Mouse (Mus musculus) heart, postnatal 36 days (tissue): Measurements from ENCODE around the gene Cul5. TPM values are rescaled to one million over a fixed set of nuclear protein-coding genes. Genes with fewer than 3 reads are reported as not detected.

Experiments
- DNase-seq, 2 experiments: peaks; one replicate each; pipeline ENCODE4 v3.0.0; 2021 to 2022
- intact Hi-C: fragments of 180-260 bp; cut with DNase I; formaldehyde crosslinking; loops from one replicate; pipeline ENCODE4 v1.15.1; 2025
- total RNA-seq, 2 experiments: library from RNA; stranded (reverse); gene quantifications; 2 replicates each; pipeline ENCODE4 v1.2.3; 2021

Gene Cul5
- total RNA-seq, 2 experiments from 2014 or later: 50.6 to 50.8 TPM

GRCm38 (mm10) chr9:53609306-53609967, 60.4 kb downstream of the Cul5 start:
- intact Hi-C loops: no loop called here
- no peak for DNase-seq

DNA sequence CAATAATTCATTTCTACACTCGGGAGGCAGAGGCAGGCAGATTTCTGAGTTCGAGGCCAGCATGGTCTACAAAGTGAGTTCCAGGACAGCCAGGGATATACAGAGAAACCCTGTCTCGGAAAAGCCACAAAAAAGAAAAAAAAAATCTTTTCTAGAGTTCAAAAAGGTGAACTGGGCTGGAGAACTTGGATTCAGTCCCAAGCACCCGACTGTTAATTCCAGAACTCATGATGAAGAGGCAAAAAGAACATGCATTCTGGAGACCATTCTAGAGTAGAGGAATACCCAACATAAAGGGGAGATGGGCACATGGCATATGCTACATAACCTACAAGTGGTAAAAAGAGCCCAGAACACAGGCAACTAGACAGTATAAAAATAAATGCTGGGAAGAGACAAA, 62.0 kb downstream of the Cul5 start:
- intact Hi-C loops: no loop called here
- no peak for DNase-seq

- intact Hi-C loops: no loop called here
- no peak for DNase-seq
These were observed 62.6 kb downstream of the Cul5 start for GRCm38 (mm10) chr9:53607192-53607591.

GRCm38 (mm10) chr9:53604954-53605353, 64.9 kb downstream of the Cul5 start:
- intact Hi-C loops: no loop called here

GRCm38 (mm10) chr9:53603849-53604248, 66.0 kb downstream of the Cul5 start:
- no peak for DNase-seq
- intact Hi-C loops: no loop called here

More at GRCm38 (mm10) chr9:53604954-53605353, 64.9 kb downstream of the Cul5 start:
- DNase-seq: no peak

- DNase-seq: no peak
- intact Hi-C loops: no loop called here
These were observed 66.4 kb downstream of the Cul5 start for GRCm38 (mm10) chr9:53603384-53603783.

- DNase-seq: no peak
- intact Hi-C loops: no loop called here
These were observed 68.3 kb downstream of the Cul5 start for GRCm38 (mm10) chr9:53601541-53601940.

- DNase-seq: no peak
- intact Hi-C loops: loop anchor here (2.0 kb wide), 1 partner anchor 14 kb away; no protein-coding TSS in a partner anchor
These were observed 71.2 kb downstream of the Cul5 start for GRCm38 (mm10) chr9:53598631-53599030.

DNA sequence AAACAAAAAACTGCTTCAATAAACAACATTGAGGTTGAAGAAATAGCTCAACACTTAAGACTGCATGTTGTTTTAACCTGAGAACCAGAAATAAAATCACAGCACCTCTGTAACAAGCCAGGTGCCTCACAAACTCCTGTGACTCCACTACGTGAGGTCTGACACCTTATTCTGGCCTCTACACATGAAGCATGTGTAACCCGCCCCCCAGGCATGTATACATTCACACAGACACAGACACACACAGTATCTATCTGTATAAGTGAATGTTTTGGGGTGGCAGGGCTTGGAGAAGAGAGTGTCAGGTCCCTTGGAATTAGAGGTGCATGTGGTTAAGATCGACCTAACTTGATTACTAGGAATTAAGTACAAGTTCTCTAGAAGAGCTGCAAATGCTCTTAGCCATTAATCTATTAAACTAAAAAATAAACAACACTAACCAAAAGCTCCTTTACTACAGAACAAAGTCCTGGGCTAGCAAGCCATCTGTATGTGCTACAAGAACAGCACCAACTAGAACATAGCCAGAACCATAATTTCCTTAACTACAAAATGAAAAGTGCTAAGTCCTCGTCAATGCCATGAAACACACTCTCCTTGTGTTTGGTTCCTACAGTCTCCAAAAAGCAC, 72.7 kb downstream of the Cul5 start:
- DNase-seq: no peak

DNA sequence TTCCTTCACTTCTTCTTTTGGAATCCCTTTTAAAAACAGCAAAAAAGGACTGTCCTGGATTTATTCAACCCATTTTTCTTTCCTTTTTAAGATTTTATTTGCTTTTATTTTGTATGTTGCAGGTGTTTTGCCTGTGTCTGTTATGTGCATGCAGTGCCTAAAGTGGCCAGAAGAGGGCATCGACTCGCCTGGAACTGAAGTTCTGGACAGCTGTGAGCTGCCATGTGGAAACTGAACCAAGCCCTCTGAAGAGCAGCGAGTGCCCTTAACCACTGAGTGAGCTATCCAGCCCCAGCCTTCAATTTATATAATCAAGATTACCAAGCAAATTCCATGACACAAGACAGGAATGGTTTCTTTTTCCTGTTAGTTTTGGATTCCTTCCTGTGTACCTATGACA, 75.0 kb downstream of the Cul5 start:
- DNase-seq: peak; percentile 71 to 82
- intact Hi-C loops: loop anchor here (2.0 kb wide), 1 partner anchor 72 kb away; no protein-coding TSS in a partner anchor

More for the DNA sequence above, 72.7 kb downstream of the Cul5 start:
- intact Hi-C loops: no loop called here

- intact Hi-C loops: no loop called here
These were observed 87.9 kb downstream of the Cul5 start for GRCm38 (mm10) chr9:53581870-53582269.

DNA sequence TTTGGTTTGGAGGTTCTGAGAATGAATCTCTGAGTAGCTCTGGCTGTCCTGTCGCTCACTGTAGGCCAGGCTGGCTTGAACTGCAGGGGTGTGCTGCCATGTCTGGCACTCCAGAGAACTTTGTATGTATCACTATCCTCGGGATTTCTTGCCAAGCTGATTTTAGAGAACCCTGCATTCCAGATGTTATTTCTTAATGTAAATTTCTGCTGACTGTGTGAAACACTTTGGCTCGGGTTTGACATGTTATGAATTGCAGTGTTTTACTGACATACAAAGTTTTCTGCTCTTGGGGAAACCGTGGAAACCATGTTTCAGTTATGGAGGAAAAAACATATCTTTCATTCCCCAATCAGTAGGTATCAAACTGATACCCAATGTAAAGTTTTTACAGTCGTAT, 94.1 kb downstream of the Cul5 start:
- intact Hi-C loops: no loop called here
- no peak for DNase-seq

More at GRCm38 (mm10) chr9:53581870-53582269, 87.9 kb downstream of the Cul5 start:
- DNase-seq: no peak

GRCm38 (mm10) chr9:53572516-53573307, 97.1 kb downstream of the Cul5 start:
- intact Hi-C loops: no loop called here
- no peak for DNase-seq

GRCm38 (mm10) chr9:53570662-53571061, 99.2 kb downstream of the Cul5 start:
- DNase-seq: no peak
- intact Hi-C loops: no loop called here

Other genes starting within 250 kb of the Cul5 start
- 10 to 100 TPM in 1 of 2 experiments, 1 to 10 TPM in 1; 8.7 to 10.4 TPM for gene Atm, start 133.3 kb downstream of the Cul5 start, total RNA-seq
- gene Npat, start 133.0 kb downstream of the Cul5 start, total RNA-seq: 1 to 10 TPM; 7.0 to 8.1 TPM
- 100 to 1,000 TPM; 314 to 319 TPM for gene Acat1, start 59.6 kb downstream of the Cul5 start, total RNA-seq
- under 1 TPM in 1 of 2 experiments, not detected in 1; 0.17 TPM for gene Rab39, start 36.2 kb upstream of the Cul5 start, total RNA-seq
- not detected for gene Slc35f2, start 101.5 kb upstream of the Cul5 start, total RNA-seq
- gene Sln, start 180.2 kb upstream of the Cul5 start, total RNA-seq: 10 to 100 TPM; 67.1 to 99.1 TPM